Mouse (Mus musculus) c-Kit-negative CD71-positive TER-119-positive erythroid progenitor cells, embryonic 14.5 days (primary cell): ENCODE data around the gene Olfr1418.

Experiments
- DNase-seq: peaks from one replicate; pipeline ENCODE4 v3.0.0-alpha.2; 2013; ENCODE audit warnings: low read depth, low spot score

Olfr1418 gene

DNA sequence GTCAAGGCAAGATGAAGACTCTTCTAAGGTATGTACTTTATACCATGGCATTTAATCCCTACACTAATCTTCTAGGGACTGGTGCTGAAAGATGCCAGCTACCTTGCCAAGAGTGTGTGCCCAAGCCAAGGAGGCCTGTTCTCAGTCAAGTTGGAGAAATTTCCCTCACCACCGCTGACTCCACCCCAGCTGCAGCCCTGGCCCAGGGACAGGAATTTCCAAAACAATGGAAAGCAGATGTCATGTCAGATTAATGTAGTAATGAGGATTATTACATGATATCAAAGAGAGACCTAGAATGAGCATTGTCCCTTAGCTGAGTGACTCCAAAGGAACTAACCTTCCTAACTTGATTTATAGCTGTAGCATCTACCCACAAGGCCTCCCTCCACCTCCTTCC is 50.0 kb downstream of the Olfr1418 start:
- no peak for DNase-seq

GRCm38 (mm10) chr19:11810003-11810758 is 50.7 kb downstream of the Olfr1418 start:
- no peak for DNase-seq

- DNase-seq = no peak
Measured at GRCm38 (mm10) chr19:11808452-11808851, 52.4 kb downstream of the Olfr1418 start.

- DNase-seq = no peak
Measured at GRCm38 (mm10) chr19:11807822-11808221, 53.0 kb downstream of the Olfr1418 start.

GRCm38 (mm10) chr19:11807251-11807650 is 53.6 kb downstream of the Olfr1418 start:
- DNase-seq = no peak

GRCm38 (mm10) chr19:11804423-11804822 is 56.4 kb downstream of the Olfr1418 start:
- DNase-seq = no peak
